8 mouse cellular contexts compared by ENCODE assay signal in the genomic region with DNA sequence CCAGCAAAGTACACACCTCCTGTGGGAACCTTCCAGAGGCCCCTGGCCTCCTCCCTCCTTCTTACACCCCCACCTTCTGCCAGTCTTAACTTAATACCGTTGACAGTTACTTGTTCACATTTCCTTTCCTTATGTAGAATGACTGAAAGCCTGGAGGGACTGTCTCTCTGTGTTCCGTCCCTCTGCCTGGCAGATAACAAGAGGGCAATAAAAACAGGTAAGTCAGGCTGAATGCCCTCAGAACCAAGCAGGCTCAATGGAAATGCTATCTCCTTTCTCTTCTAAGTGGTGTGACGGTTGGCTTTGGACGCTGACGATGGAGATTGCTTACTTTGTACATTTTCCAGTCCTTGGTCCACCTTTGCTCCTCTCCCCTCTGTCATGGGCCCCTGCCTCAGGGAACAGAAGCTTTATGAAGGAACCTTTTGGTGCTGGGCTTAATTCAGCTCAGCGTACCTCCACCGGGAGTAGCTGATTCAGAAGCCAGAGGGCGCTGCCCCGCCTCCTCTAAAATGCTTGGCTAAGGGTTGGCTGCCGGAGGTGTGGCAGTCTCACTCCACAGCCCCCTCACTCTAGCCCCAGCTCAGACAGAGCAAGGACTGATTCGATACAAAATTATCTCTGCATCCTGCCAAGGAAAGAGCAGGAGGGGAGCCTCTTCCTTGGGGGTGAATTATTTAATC.
DNase-seq lines count a peak whose midpoint lies in the region; ATAC-seq lines count a peak whose summit lies in the region.

No protein-coding gene starts in this region.

- peak; percentile 10 to 51 for DNase-seq in heart, adult 18-20 months
- no peak for DNase-seq in heart, postnatal 25 days (ENCODE audit: low spot score)
- peak; percentile 3 to 56 for DNase-seq in kidney, postnatal 36 days
- peak; percentile 14 for DNase-seq in lung, postnatal 14 days
- DNase-seq in right cerebral cortex, adult 2 months (ENCODE audit: low spot score in 2 of 2), result peak; percentile 66 to 70
- no peak for DNase-seq in MN1 (ENCODE audit: low spot score)

- intact Hi-C loops in heart, postnatal 25 days (cut with DNase I), result no loop called here

- no peak overlapping the region for H3K4me3 ChIP-seq in heart, embryonic 15.5 days

- no peaks in the 10 kb centered on the region for H3K36me3 ChIP-seq in heart, embryonic 15.5 days

- no peaks in the 10 kb centered on the region for H3K9me3 ChIP-seq in heart, embryonic 15.5 days (replicated peaks)

- no peak overlapping the region for H3K27ac ChIP-seq in heart, embryonic 15.5 days

- H3K4me1 ChIP-seq in heart, embryonic 15.5 days (replicated peaks), result peaks cover 12% of the 10 kb centered on the region

- no peaks in the 10 kb centered on the region for H3K27me3 ChIP-seq in heart, embryonic 15.5 days

- 13% methylated on average over 11 of the region's 11 CpGs for WGBS in heart, embryonic 15.5 days

- H3K4me2 ChIP-seq in heart, embryonic 15.5 days, result no peak overlapping the region

- H3K9ac ChIP-seq in heart, embryonic 15.5 days, result no peak overlapping the region

- peak; percentile 89 for ATAC-seq in common myeloid progenitor, adult 5-6 weeks (replicated peaks; ENCODE audit: low read depth, poor library complexity, severe bottlenecking)
- ATAC-seq in heart, embryonic 15.5 days (replicated peaks; ENCODE audit: insufficient number of reproducible peaks, insufficient read depth, low FRiP score, low read depth), result peak; percentile 58

Comparison
In these comparisons a context has a peak if more than half of its experiments do, and no peak if none do; other contexts are left out.
1. DNase-seq: peak in heart, adult 18-20 months (2 of 2), kidney, postnatal 36 days (2 of 2), lung, postnatal 14 days (single experiment) and right cerebral cortex, adult 2 months (2 of 2); none in heart, postnatal 25 days (single experiment) and MN1 (single experiment).